Mouse (Mus musculus): Measurements from ENCODE around the gene Gart.
A peak's percentile ranks its signal among the peaks of the same experiment; 100 is the strongest.
"Not testable (repeated sequence)": the region's sequence is repeated elsewhere in the genome, so short reads cannot be mapped to it uniquely, and the experiment has no call there.

The Gart gene

GRCm38 (mm10) chr16:91647461-91648219, 888 bp upstream of the Gart start, which contains the start of gene Son:
Son (plus strand) TSS chr16:91647506.
- DNase-seq: peak; percentile 97

GRCm38 (mm10) chr16:91645995-91646602, 653 bp downstream of the Gart start:
- no peak for DNase-seq

GRCm38 (mm10) chr16:91645420-91645819, 1.3 kb downstream of the Gart start:
- not testable (repeated sequence) for DNase-seq

- DNase-seq: no peak
Observed at GRCm38 (mm10) chr16:91644901-91645300, 1.9 kb downstream of the Gart start.

GRCm38 (mm10) chr16:91640171-91640570, 6.6 kb downstream of the Gart start:
- DNase-seq: no peak

- DNase-seq: no peak
Observed at GRCm38 (mm10) chr16:91639636-91640035, 7.1 kb downstream of the Gart start.

- DNase-seq: no peak
Observed at GRCm38 (mm10) chr16:91639161-91639560, 7.6 kb downstream of the Gart start.

GRCm38 (mm10) chr16:91633641-91634040, 13.1 kb downstream of the Gart start:
- no peak for DNase-seq

- no peak for DNase-seq
Observed at GRCm38 (mm10) chr16:91632940-91633339, 13.8 kb downstream of the Gart start.

- DNase-seq: no peak
Observed at GRCm38 (mm10) chr16:91632439-91632838, 14.3 kb downstream of the Gart start.

GRCm38 (mm10) chr16:91630584-91630983, 16.2 kb downstream of the Gart start:
- DNase-seq: no peak

- DNase-seq: no peak
Observed at GRCm38 (mm10) chr16:91629749-91630148, 17.0 kb downstream of the Gart start.

GRCm38 (mm10) chr16:91628673-91629072, 18.1 kb downstream of the Gart start:
- no peak for DNase-seq

- no peak for DNase-seq
Observed at GRCm38 (mm10) chr16:91627831-91628230, 18.9 kb downstream of the Gart start.

GRCm38 (mm10) chr16:91623074-91623473, 23.7 kb downstream of the Gart start:
- no peak for DNase-seq

GRCm38 (mm10) chr16:91620991-91621390, 25.8 kb downstream of the Gart start:
- DNase-seq: no peak

- DNase-seq: no peak
Observed at GRCm38 (mm10) chr16:91620185-91620584, 26.6 kb downstream of the Gart start.

GRCm38 (mm10) chr16:91618511-91619501, 27.9 kb downstream of the Gart start, which contains the start of gene Dnajc28:
Dnajc28 (minus strand) TSS chr16:91619026.
- peak; percentile 74 for DNase-seq

- DNase-seq: no peak
Observed at GRCm38 (mm10) chr16:91614552-91614951, 32.2 kb downstream of the Gart start.

GRCm38 (mm10) chr16:91612525-91612924, 34.2 kb downstream of the Gart start:
- no peak for DNase-seq

GRCm38 (mm10) chr16:91611248-91611647, 35.5 kb downstream of the Gart start:
- no peak for DNase-seq

GRCm38 (mm10) chr16:91609501-91610245, 37.1 kb downstream of the Gart start:
- DNase-seq: no peak
